Mouse (Mus musculus): ENCODE measurements around the gene Sfxn3.

GRCm38 (mm10) chr19:45044389-45044927 lies 2.8 kb upstream of the Sfxn3 start:
- TF ChIP-seq CTCF (IDR thresholded peaks at IDR 0.05; ENCODE audit: low read depth), result no peak
- no peak for TF ChIP-seq EP300 (IDR thresholded peaks at IDR 0.05; ENCODE audit: low read depth)

All from liver, embryonic 14.5 days (tissue).